Comparison of ENCODE assay signal across 8 mouse cellular contexts in genomic region chr7:126799050-126799467, GRCm38 (mm10). TPM values are rescaled to one million over a fixed set of nuclear protein-coding genes. Genes with fewer than 3 reads are reported as not detected.
DNase-seq lines count a peak whose midpoint lies in the region; ATAC-seq and TF ChIP-seq lines count a peak whose summit lies in the region.

No protein-coding gene starts in this region.

- DNase-seq in B cell, adult 2 months = peak; percentile 92 to 94
- DNase-seq in brain, adult 2 months (ENCODE audit: low read depth, low spot score) = peak; percentile 100
- DNase-seq in kidney, postnatal 0 days (ENCODE audit: low spot score) = peak; percentile 98
- DNase-seq in liver, embryonic 11.5 days (ENCODE audit: low spot score) = peak; percentile 93
- DNase-seq in naive thymus-derived CD4-positive, alpha-beta T cell, adult 2 months (ENCODE audit: low read depth) = peak; percentile 97

- H3K9ac ChIP-seq in heart, embryonic 12.5 days = peak overlapping the region; percentile 98
- peak overlapping the region; percentile 86 for H3K9ac ChIP-seq in kidney, postnatal 0 days (ENCODE audit: low read depth, low read length)
- peak overlapping the region; percentile 97 for H3K9ac ChIP-seq in liver, embryonic 11.5 days (ENCODE audit: low read depth, low read length)
- peak overlapping the region; percentile 77 for H3K9ac ChIP-seq in stomach, embryonic 14.5 days (replicated peaks; ENCODE audit: low read depth, low read length)

- WGBS in heart, embryonic 12.5 days = 1% methylated on average over 36 of the region's 36 CpGs
- WGBS in kidney, postnatal 0 days = under 1% methylated on average over 28 of the region's 36 CpGs
- WGBS in liver, embryonic 11.5 days = under 1% methylated on average over 36 of the region's 36 CpGs
- WGBS in stomach, embryonic 14.5 days = under 1% methylated on average over 30 of the region's 36 CpGs

- no peaks in the 10 kb centered on the region for H3K9me3 ChIP-seq in heart, embryonic 12.5 days (replicated peaks)
- H3K9me3 ChIP-seq in kidney, postnatal 0 days (replicated peaks; ENCODE audit: low read length) = no peaks in the 10 kb centered on the region
- no peaks in the 10 kb centered on the region for H3K9me3 ChIP-seq in liver, embryonic 11.5 days (ENCODE audit: control insufficient read depth, low read length)
- no peaks in the 10 kb centered on the region for H3K9me3 ChIP-seq in stomach, embryonic 14.5 days (ENCODE audit: control insufficient read depth, low read depth, low read length)

- H3K4me3 ChIP-seq in heart, embryonic 12.5 days = peak overlapping the region; percentile 89
- H3K4me3 ChIP-seq in kidney, postnatal 0 days (replicated peaks; ENCODE audit: low read depth, low read length) = peak overlapping the region; percentile 75
- peak overlapping the region; percentile 97 for H3K4me3 ChIP-seq in liver, embryonic 11.5 days (ENCODE audit: low read depth, low read length)
- H3K4me3 ChIP-seq in stomach, embryonic 14.5 days (ENCODE audit: low read depth, low read length) = peak overlapping the region; percentile 80

- H3K27me3 ChIP-seq in heart, embryonic 12.5 days (replicated peaks) = no peaks in the 10 kb centered on the region
- no peaks in the 10 kb centered on the region for H3K27me3 ChIP-seq in kidney, postnatal 0 days (ENCODE audit: insufficient read depth, low read length)
- H3K27me3 ChIP-seq in liver, embryonic 11.5 days (replicated peaks; ENCODE audit: control insufficient read depth, insufficient read depth, low read length) = no peaks in the 10 kb centered on the region
- H3K27me3 ChIP-seq in stomach, embryonic 14.5 days (ENCODE audit: control insufficient read depth, insufficient read depth, low read length) = no peaks in the 10 kb centered on the region

- H3K4me1 ChIP-seq in heart, embryonic 12.5 days (replicated peaks) = peaks cover 49% of the 10 kb centered on the region
- H3K4me1 ChIP-seq in kidney, postnatal 0 days (replicated peaks; ENCODE audit: insufficient read depth, low read length) = peaks cover 4% of the 10 kb centered on the region; the same call in 1 of the 2 replicates
- H3K4me1 ChIP-seq in liver, embryonic 11.5 days (replicated peaks; ENCODE audit: control insufficient read depth, insufficient read depth, low read length) = peaks cover 49% of the 10 kb centered on the region
- H3K4me1 ChIP-seq in stomach, embryonic 14.5 days (ENCODE audit: control insufficient read depth, insufficient read depth, low read length) = peaks cover 31% of the 10 kb centered on the region

- H3K27ac ChIP-seq in heart, embryonic 12.5 days (ENCODE audit: poor library complexity, severe bottlenecking) = peak overlapping the region; percentile 100
- peak overlapping the region; percentile 96 for H3K27ac ChIP-seq in kidney, postnatal 0 days
- peak overlapping the region; percentile 98 for H3K27ac ChIP-seq in liver, embryonic 11.5 days (ENCODE audit: low read depth, low read length)
- peak overlapping the region; percentile 98 for H3K27ac ChIP-seq in stomach, embryonic 14.5 days (ENCODE audit: low read length)

- TF ChIP-seq CTCF in kidney, postnatal 0 days (IDR thresholded peaks at IDR 0.05; ENCODE audit: low read depth) = peak; percentile 61

- peak overlapping the region; percentile 94 for H3K4me2 ChIP-seq in heart, embryonic 12.5 days
- H3K4me2 ChIP-seq in kidney, postnatal 0 days (ENCODE audit: low read length) = peak overlapping the region; percentile 71
- H3K4me2 ChIP-seq in liver, embryonic 11.5 days = peak overlapping the region; percentile 82
- H3K4me2 ChIP-seq in stomach, embryonic 14.5 days (replicated peaks; ENCODE audit: low read depth, low read length) = peak overlapping the region; percentile 80

- H3K36me3 ChIP-seq in heart, embryonic 12.5 days = peaks cover 37% of the 10 kb centered on the region
- peaks cover 19% of the 10 kb centered on the region for H3K36me3 ChIP-seq in kidney, postnatal 0 days (ENCODE audit: insufficient read depth, low read length)
- H3K36me3 ChIP-seq in liver, embryonic 11.5 days (ENCODE audit: control insufficient read depth, insufficient read depth, low read length) = peaks cover 30% of the 10 kb centered on the region
- peaks cover 33% of the 10 kb centered on the region for H3K36me3 ChIP-seq in stomach, embryonic 14.5 days (ENCODE audit: control insufficient read depth, insufficient read depth, low read length)

- peak; percentile 80 for ATAC-seq in erythroblast, adult 5-6 weeks (replicated peaks; ENCODE audit: low FRiP score, poor library complexity, severe bottlenecking)
- peak; percentile 95 for ATAC-seq in heart, embryonic 12.5 days (ENCODE audit: insufficient number of reproducible peaks, low FRiP score)
- ATAC-seq in kidney, postnatal 0 days (replicated peaks; ENCODE audit: low FRiP score, low read depth) = peak; percentile 92
- peak; percentile 93 for ATAC-seq in liver, embryonic 11.5 days (replicated peaks; ENCODE audit: low FRiP score)
- peak; percentile 97 for ATAC-seq in stomach, embryonic 14.5 days (ENCODE audit: insufficient number of reproducible peaks, insufficient read depth, low FRiP score, low read depth)

RNA-seq across cellular contexts. Expression of gene Fam57b, which starts 1.6 kb away (rescaled TPM):
- total RNA-seq in erythroblast, adult 5-6 weeks (2015; ENCODE audit: low replicate concordance) = not detected in 2 replicates
- total RNA-seq in erythroblast, adult 5-6 weeks (2017; ENCODE audit: low replicate concordance) = not detected in 2 replicates
- 0.17 and 0.45 TPM in 2 replicates for polyA plus RNA-seq in heart, embryonic 12.5 days (2016; fragmentation: Nextera tagmentation; extraction: Ambion mirVana)
- 0.11 and 0.14 TPM in 2 replicates for polyA plus RNA-seq in kidney, postnatal 0 days (2015; fragmentation: Nextera tagmentation; extraction: Ambion mirVana)
- polyA plus RNA-seq in liver, embryonic 11.5 days (2014; fragmentation: Nextera tagmentation; extraction: Ambion mirVana) = 0.21 TPM in 1 of 2 replicates, not detected in the other
- 1.1 and 1.8 TPM in 2 replicates for polyA plus RNA-seq in stomach, embryonic 14.5 days (2014; fragmentation: Nextera tagmentation; extraction: Ambion mirVana)

RNA-seq across cellular contexts. Expression of gene Ppp4c, which starts 6.8 kb away (rescaled TPM):
- 46.7 and 84.9 TPM in 2 replicates for total RNA-seq in erythroblast, adult 5-6 weeks (2015; ENCODE audit: low replicate concordance)
- total RNA-seq in erythroblast, adult 5-6 weeks (2017; ENCODE audit: low replicate concordance) = 43.5 and 62.7 TPM in 2 replicates
- 181 and 192 TPM in 2 replicates for polyA plus RNA-seq in heart, embryonic 12.5 days (2016; fragmentation: Nextera tagmentation; extraction: Ambion mirVana)
- 189 and 192 TPM in 2 replicates for polyA plus RNA-seq in kidney, postnatal 0 days (2015; fragmentation: Nextera tagmentation; extraction: Ambion mirVana)
- polyA plus RNA-seq in liver, embryonic 11.5 days (2014; fragmentation: Nextera tagmentation; extraction: Ambion mirVana) = 266 and 269 TPM in 2 replicates
- polyA plus RNA-seq in stomach, embryonic 14.5 days (2014; fragmentation: Nextera tagmentation; extraction: Ambion mirVana) = 239 and 258 TPM in 2 replicates

RNA-seq across cellular contexts. Expression of gene Tbx6, which starts 17.8 kb away (rescaled TPM):
- 28.8 and 31.9 TPM in 2 replicates for total RNA-seq in erythroblast, adult 5-6 weeks (2015; ENCODE audit: low replicate concordance)
- 12.3 and 23.2 TPM in 2 replicates for total RNA-seq in erythroblast, adult 5-6 weeks (2017; ENCODE audit: low replicate concordance)
- 0.27 and 0.33 TPM in 2 replicates for polyA plus RNA-seq in heart, embryonic 12.5 days (2016; fragmentation: Nextera tagmentation; extraction: Ambion mirVana)
- 0.21 and 0.26 TPM in 2 replicates for polyA plus RNA-seq in kidney, postnatal 0 days (2015; fragmentation: Nextera tagmentation; extraction: Ambion mirVana)
- polyA plus RNA-seq in liver, embryonic 11.5 days (2014; fragmentation: Nextera tagmentation; extraction: Ambion mirVana) = 0.22 and 0.55 TPM in 2 replicates
- polyA plus RNA-seq in stomach, embryonic 14.5 days (2014; fragmentation: Nextera tagmentation; extraction: Ambion mirVana) = 0.56 and 0.95 TPM in 2 replicates

RNA-seq across cellular contexts. Expression of gene Ypel3, which starts 22.3 kb away (rescaled TPM):
- 752 and 763 TPM in 2 replicates for total RNA-seq in erythroblast, adult 5-6 weeks (2015; ENCODE audit: low replicate concordance)
- 364 and 550 TPM in 2 replicates for total RNA-seq in erythroblast, adult 5-6 weeks (2017; ENCODE audit: low replicate concordance)
- polyA plus RNA-seq in heart, embryonic 12.5 days (2016; fragmentation: Nextera tagmentation; extraction: Ambion mirVana) = 74.8 and 78.7 TPM in 2 replicates
- 158 and 188 TPM in 2 replicates for polyA plus RNA-seq in kidney, postnatal 0 days (2015; fragmentation: Nextera tagmentation; extraction: Ambion mirVana)
- 49.1 and 52.2 TPM in 2 replicates for polyA plus RNA-seq in liver, embryonic 11.5 days (2014; fragmentation: Nextera tagmentation; extraction: Ambion mirVana)
- 103 and 116 TPM in 2 replicates for polyA plus RNA-seq in stomach, embryonic 14.5 days (2014; fragmentation: Nextera tagmentation; extraction: Ambion mirVana)

RNA-seq across cellular contexts. Expression of gene 4930451I11Rik, which starts 32.4 kb away (rescaled TPM):
- not detected in 2 replicates for total RNA-seq in erythroblast, adult 5-6 weeks (2015; ENCODE audit: low replicate concordance)
- total RNA-seq in erythroblast, adult 5-6 weeks (2017; ENCODE audit: low replicate concordance) = not detected in 2 replicates
- polyA plus RNA-seq in heart, embryonic 12.5 days (2016; fragmentation: Nextera tagmentation; extraction: Ambion mirVana) = not detected in 2 replicates
- polyA plus RNA-seq in kidney, postnatal 0 days (2015; fragmentation: Nextera tagmentation; extraction: Ambion mirVana) = 0.37 TPM in 1 of 2 replicates, not detected in the other
- polyA plus RNA-seq in liver, embryonic 11.5 days (2014; fragmentation: Nextera tagmentation; extraction: Ambion mirVana) = not detected in 2 replicates
- not detected in 2 replicates for polyA plus RNA-seq in stomach, embryonic 14.5 days (2014; fragmentation: Nextera tagmentation; extraction: Ambion mirVana)

Comparison
In these comparisons a context has a peak if more than half of its experiments do, and no peak if none do; other contexts are left out.
1. Peak in every context shown above with its lines: DNase-seq, ATAC-seq, H3K4me3 ChIP-seq and H3K27ac ChIP-seq.